Mouse (Mus musculus): ENCODE data around the gene Speer4c. TPM values are rescaled to one million over a fixed set of nuclear protein-coding genes. Genes with fewer than 3 reads are reported as not detected.
"Not testable (repeated sequence)": the region's sequence is repeated elsewhere in the genome, so short reads cannot be mapped to it uniquely, and the experiment has no call there.

Gene Speer4c
- polyA plus RNA-seq, 1 experiment from 2014 or later = not detected

DNA sequence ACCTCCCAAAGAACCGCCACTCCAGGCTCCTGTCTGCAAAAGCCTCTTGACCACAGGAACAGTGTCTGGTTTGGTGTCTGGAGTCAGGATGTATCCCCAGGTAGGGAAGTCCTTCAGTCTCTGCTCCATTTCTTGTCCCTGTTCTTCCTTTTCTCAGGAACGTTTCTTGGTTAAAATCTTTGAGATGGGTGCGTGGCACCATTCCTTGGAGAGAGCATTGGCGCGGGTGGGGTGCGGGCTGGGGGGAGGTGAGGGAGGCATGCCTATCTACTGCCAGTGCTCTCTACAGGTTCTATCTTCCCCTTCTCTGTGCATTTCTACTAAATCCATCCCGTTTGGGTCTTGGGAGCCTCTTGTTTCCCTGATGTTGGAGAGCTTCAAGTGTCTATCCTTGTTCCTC, 50.2 kb downstream of the Speer4c start:
- not testable (repeated sequence) for H3K9ac ChIP-seq (ENCODE audit: low read depth, low read length); H3K27me3 ChIP-seq (replicated peaks; ENCODE audit: control insufficient read depth, insufficient read depth, low read length); H3K4me3 ChIP-seq (ENCODE audit: low read depth, low read length); H3K27ac ChIP-seq (ENCODE audit: low read depth, low read length); H3K4me2 ChIP-seq (replicated peaks; ENCODE audit: low read depth); ATAC-seq; H3K36me3 ChIP-seq (ENCODE audit: control insufficient read depth, insufficient read depth); H3K9me3 ChIP-seq (ENCODE audit: control insufficient read depth); H3K4me1 ChIP-seq (replicated peaks; ENCODE audit: control insufficient read depth, insufficient read depth, low read length)
- 76% methylated on average over 7 of the region's 7 CpGs for WGBS

Other genes starting within 250 kb of the Speer4c start
- not detected in 2 replicates for gene Gm21149, start 237.7 kb downstream of the Speer4c start, polyA plus RNA-seq (2015; fragmentation: Nextera tagmentation; extraction: Ambion mirVana)
- gene Gm21190, start 185.0 kb downstream of the Speer4c start, polyA plus RNA-seq (2015; fragmentation: Nextera tagmentation; extraction: Ambion mirVana) = not detected in 2 replicates
- gene Gm21083, start 136.9 kb downstream of the Speer4c start, polyA plus RNA-seq (2015; fragmentation: Nextera tagmentation; extraction: Ambion mirVana) = not detected in 2 replicates
- not detected in 2 replicates for gene Speer4d, start 95.2 kb downstream of the Speer4c start, polyA plus RNA-seq (2015; fragmentation: Nextera tagmentation; extraction: Ambion mirVana)
- gene 4930572O03Rik, start 57.2 kb downstream of the Speer4c start, polyA plus RNA-seq (2015; fragmentation: Nextera tagmentation; extraction: Ambion mirVana) = not detected in 2 replicates
- 7.2 and 8.6 TPM in 2 replicates for gene Cacna2d1, start 220.4 kb upstream of the Speer4c start, polyA plus RNA-seq (2015; fragmentation: Nextera tagmentation; extraction: Ambion mirVana)